Mouse (Mus musculus): ENCODE data around the gene Atp6v0c. TPM values are rescaled to one million over a fixed set of nuclear protein-coding genes. Genes with fewer than 3 reads are reported as not detected.

The Atp6v0c gene
- polyA plus RNA-seq, 1 experiment from 2014 or later = 512 TPM

DNA sequence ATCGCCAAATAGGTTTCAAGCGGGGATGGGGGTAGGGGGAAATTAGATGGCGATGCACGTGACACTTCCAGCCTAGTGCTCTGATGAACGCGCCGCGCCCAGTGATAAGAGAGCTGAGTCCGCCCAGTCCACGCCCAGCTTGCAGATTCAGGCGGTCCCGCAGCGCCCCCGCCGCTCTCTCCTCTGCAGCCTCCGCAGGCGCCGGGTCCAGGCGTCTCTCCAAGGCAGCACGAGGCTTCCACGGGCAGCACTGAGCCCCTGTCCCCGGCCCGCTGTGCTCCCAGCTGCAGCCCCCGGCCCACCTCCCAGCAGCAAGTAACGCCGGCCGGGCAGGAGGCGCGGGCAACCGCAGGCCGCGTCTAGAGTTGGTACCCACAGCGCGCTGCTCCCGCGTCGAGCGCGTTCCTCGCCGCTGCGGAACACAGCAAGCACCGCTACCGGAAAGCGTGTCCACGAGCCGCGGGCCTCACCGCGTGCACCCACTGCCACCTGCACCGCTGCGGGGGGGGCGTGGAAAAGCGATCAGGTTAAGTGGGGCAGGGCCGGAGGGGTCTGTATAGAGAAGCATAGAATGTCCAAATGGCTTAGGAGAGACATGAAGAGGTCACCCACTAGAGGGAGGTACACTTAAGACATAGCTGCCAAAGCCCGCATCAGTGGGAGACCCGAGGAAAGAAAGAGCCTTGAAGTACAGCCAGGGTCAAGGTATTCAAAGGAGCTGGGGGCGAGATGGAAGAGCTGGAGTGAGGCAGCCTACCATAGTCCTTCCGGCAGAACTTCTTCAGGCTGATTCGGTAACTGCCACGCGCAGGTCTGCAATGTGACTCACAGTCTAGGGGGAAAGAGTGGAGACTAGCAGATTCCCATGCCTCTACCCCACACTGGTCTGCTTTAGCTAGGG is 37.2 kb upstream of the Atp6v0c start:
- peak overlapping the region; percentile 49 for H3K27ac ChIP-seq (replicated peaks)
- peak overlapping the region; percentile 71 for H3K4me3 ChIP-seq
- no peaks in the 10 kb centered on the region for H3K9me3 ChIP-seq
- ATAC-seq (ENCODE audit: low FRiP score, low read depth) = peak; percentile 19
- no peaks in the 10 kb centered on the region for H3K36me3 ChIP-seq
- 5% methylated on average over 62 of the region's 62 CpGs for whole genome bisulfite sequencing
- peak overlapping the region; percentile 86 for H3K4me2 ChIP-seq (replicated peaks)
- peaks cover 90% of the 10 kb centered on the region for H3K4me1 ChIP-seq
- H3K9ac ChIP-seq (replicated peaks) = peak overlapping the region; percentile 70
- peaks cover 52% of the 10 kb centered on the region for H3K27me3 ChIP-seq

GRCm38 (mm10) chr17:24205908-24206361 is 36.4 kb upstream of the Atp6v0c start:
- peak overlapping the region; percentile 86 for H3K4me2 ChIP-seq (replicated peaks)
- H3K4me3 ChIP-seq = peak overlapping the region; percentile 71
- H3K27ac ChIP-seq (replicated peaks) = peak overlapping the region; percentile 74
- 8% methylated on average over 15 of the region's 15 CpGs for WGBS
- no peaks in the 10 kb centered on the region for H3K36me3 ChIP-seq
- H3K4me1 ChIP-seq = peaks cover 82% of the 10 kb centered on the region
- H3K27me3 ChIP-seq = peaks cover 47% of the 10 kb centered on the region
- ATAC-seq (ENCODE audit: low FRiP score, low read depth) = peak; percentile 17
- H3K9me3 ChIP-seq = no peaks in the 10 kb centered on the region
- peak overlapping the region; percentile 70 for H3K9ac ChIP-seq (replicated peaks)

- Histone ChIP-seq H3K4me1 (peaks cover 77% of the 10 kb centered on the region), H3K9ac (replicated peaks) (peak within 1 kb of the TSS; percentile 70), H3K36me3 (no peaks in the 10 kb centered on the region), H3K4me3 (peak within 1 kb of the TSS; percentile 71), H3K27me3 (peaks cover 41% of the 10 kb centered on the region), H3K27ac (replicated peaks) (peak within 1 kb of the TSS; percentile 74), H3K9me3 (no peaks in the 10 kb centered on the region), H3K4me2 (replicated peaks) (peak within 1 kb of the TSS; percentile 86)
- under 1% methylated on average over 65 of the region's 65 CpGs for WGBS
- ATAC-seq (ENCODE audit: low FRiP score, low read depth) = peak; percentile 65
Measured at GRCm38 (mm10) chr17:24205284-24205888, 35.9 kb upstream of the Atp6v0c start, which contains the start of gene Tbc1d24. Tbc1d24 (minus strand) TSS chr17:24205562.

GRCm38 (mm10) chr17:24204846-24205245 is 35.3 kb upstream of the Atp6v0c start:
- no peaks in the 10 kb centered on the region for H3K9me3 ChIP-seq
- H3K27me3 ChIP-seq = peaks cover 36% of the 10 kb centered on the region
- peak overlapping the region; percentile 70 for H3K9ac ChIP-seq (replicated peaks)
- 14% methylated on average over 7 of the region's 7 CpGs for WGBS
- peak overlapping the region; percentile 86 for H3K4me2 ChIP-seq (replicated peaks)
- ATAC-seq (ENCODE audit: low FRiP score, low read depth) = no peak
- peaks cover 72% of the 10 kb centered on the region for H3K4me1 ChIP-seq
- H3K36me3 ChIP-seq = no peaks in the 10 kb centered on the region
- H3K27ac ChIP-seq (replicated peaks) = no peak overlapping the region; the same call in 1 of the 2 replicates
- H3K4me3 ChIP-seq = peak overlapping the region; percentile 71

DNA sequence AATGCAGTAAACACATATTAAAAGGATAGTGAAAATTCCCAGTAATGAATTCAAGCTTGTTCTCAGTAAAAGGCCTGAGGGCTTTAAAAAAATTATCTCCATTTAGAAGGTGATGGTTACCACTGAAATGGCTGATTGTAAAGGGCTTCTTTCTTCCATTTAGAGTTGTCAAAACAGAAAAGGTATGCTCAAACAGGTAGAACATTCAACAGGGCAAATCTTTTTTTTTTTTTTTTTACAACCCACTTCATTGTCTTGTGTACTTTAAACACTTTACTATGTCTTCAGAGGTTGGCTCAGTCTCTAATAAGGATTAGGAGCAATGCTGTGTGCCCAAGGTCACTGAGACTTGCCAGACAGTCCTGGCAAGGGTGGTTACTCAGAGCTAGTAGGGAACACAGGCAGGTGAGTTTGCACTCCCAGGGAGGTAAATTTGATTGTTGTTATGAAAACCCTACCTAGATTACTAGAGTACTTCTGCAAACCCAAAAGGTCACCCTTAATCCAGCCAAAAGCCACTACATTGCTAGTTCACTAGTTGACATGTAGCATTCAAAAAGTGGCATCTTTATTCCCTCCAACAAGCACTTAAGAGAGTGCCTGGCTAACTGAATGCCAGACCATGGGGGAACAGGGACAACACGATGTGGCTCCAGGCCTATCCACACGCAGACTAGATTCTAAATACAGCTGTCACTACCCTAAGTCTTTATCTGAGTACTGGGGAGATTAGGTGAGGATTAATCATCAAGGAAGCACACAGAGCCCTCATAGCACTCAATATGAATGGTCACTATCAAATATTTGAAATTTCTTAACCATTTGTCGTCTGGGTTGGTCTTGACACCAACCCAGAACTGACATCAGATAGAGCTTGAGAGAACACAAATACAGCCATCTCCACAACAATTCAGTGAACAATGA is 34.4 kb upstream of the Atp6v0c start:
- ATAC-seq (ENCODE audit: low FRiP score, low read depth) = no peak
- Histone ChIP-seq H3K27ac (replicated peaks) (no peak overlapping the region), H3K4me3 (peak overlapping the region; percentile 71), H3K9ac (replicated peaks) (no peak overlapping the region), H3K4me2 (replicated peaks) (peak overlapping the region; percentile 86), H3K27me3 (peaks cover 32% of the 10 kb centered on the region), H3K4me1 (peaks cover 62% of the 10 kb centered on the region), H3K36me3 (no peaks in the 10 kb centered on the region), H3K9me3 (no peaks in the 10 kb centered on the region)
- WGBS = 69% methylated on average over 3 of the region's 3 CpGs

GRCm38 (mm10) chr17:24203068-24203467 is 33.6 kb upstream of the Atp6v0c start:
- peak overlapping the region; percentile 30 for H3K4me2 ChIP-seq (replicated peaks)
- 0 out of 2 replicates have a peak overlapping the region, but pooled peaks have one; percentile 15 for H3K4me3 ChIP-seq
- no peaks in the 10 kb centered on the region for H3K36me3 ChIP-seq
- ATAC-seq (ENCODE audit: low FRiP score, low read depth) = no peak
- H3K27ac ChIP-seq (replicated peaks) = peak overlapping the region; percentile 52
- H3K4me1 ChIP-seq = peaks cover 54% of the 10 kb centered on the region
- no peaks in the 10 kb centered on the region for H3K9me3 ChIP-seq
- 44% methylated on average over 4 of the region's 4 CpGs for WGBS
- 0 out of 2 replicates have a peak overlapping the region, but pooled peaks have one; percentile 20 for H3K9ac ChIP-seq (replicated peaks)
- H3K27me3 ChIP-seq = peaks cover 23% of the 10 kb centered on the region

DNA sequence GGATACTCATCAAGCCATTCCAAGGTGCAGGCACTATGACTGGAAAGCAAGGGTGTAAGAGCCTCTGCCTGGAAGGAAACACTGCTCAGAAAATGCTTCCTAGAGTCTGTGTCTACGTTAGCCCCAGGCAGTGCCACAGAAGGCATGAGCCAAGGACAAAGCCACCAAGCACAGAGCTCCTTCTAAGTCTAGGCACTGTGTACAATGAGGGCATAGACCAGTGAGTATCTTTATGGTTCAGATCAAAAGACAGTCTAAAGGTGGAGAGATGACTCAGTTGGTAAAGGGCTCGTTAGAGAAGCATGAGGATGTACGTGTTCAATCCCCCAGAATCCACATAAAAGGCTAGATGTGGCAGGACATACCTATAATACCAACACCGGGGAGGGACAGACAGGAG is 31.6 kb upstream of the Atp6v0c start:
- H3K9ac ChIP-seq (replicated peaks) = no peak overlapping the region
- H3K4me1 ChIP-seq = peaks cover 34% of the 10 kb centered on the region
- no peak overlapping the region for H3K4me2 ChIP-seq (replicated peaks)
- 83% methylated on average over 4 of the region's 4 CpGs for WGBS
- H3K36me3 ChIP-seq = no peaks in the 10 kb centered on the region
- no peak for ATAC-seq (ENCODE audit: low FRiP score, low read depth)
- peaks cover 4% of the 10 kb centered on the region for H3K27me3 ChIP-seq
- H3K27ac ChIP-seq (replicated peaks) = no peak overlapping the region
- no peak overlapping the region for H3K4me3 ChIP-seq
- no peaks in the 10 kb centered on the region for H3K9me3 ChIP-seq

DNA sequence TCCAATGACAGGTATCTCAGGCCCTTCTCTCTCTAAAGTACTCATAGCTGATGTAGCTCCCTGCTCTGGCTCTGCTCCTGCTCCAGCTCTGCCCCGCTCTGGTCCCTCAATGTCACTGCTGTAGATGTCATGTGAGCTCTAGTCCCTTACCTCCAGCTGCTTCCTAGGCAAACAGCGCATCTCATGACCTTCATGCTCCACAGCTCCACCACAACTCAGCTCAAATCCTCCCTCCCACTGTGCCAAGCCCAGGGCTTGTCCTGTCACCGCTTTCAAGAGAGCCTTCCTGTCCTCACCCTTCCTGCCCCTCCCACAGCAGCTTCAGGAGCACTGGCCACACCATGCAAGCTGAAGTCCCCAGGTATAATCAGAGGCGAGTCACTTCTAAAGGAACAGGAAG is 30.2 kb upstream of the Atp6v0c start:
- no peak overlapping the region for H3K4me3 ChIP-seq
- H3K9ac ChIP-seq (replicated peaks) = no peak overlapping the region
- no peaks in the 10 kb centered on the region for H3K36me3 ChIP-seq
- no peaks in the 10 kb centered on the region for H3K9me3 ChIP-seq
- ATAC-seq (ENCODE audit: low FRiP score, low read depth) = no peak
- no peaks in the 10 kb centered on the region for H3K27me3 ChIP-seq
- no peak overlapping the region for H3K4me2 ChIP-seq (replicated peaks)
- peaks cover 23% of the 10 kb centered on the region for H3K4me1 ChIP-seq
- H3K27ac ChIP-seq (replicated peaks) = no peak overlapping the region
- 66% methylated on average over 4 of the region's 4 CpGs for WGBS

DNA sequence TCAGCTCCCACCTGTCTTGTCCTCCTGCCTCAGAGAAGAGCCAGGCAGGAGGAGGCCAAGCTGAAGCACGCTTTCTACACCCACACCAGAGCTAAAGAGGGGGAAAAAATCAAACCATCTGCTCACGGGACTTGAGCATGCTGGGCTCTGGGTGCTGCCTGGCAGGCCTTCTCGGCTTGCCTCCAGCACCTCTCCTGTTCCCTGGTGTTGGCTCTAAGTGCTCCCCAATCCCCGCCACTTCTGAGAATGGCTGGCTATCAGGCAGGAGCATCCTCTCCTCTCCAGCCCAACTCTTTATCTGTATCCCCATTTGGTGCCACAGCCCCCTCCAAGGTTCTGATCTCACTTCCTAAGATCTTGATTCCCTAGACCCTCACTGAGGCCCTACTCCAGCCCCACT is 29.8 kb upstream of the Atp6v0c start:
- no peaks in the 10 kb centered on the region for H3K9me3 ChIP-seq
- H3K27ac ChIP-seq (replicated peaks) = no peak overlapping the region
- H3K4me1 ChIP-seq = peaks cover 18% of the 10 kb centered on the region
- ATAC-seq (ENCODE audit: low FRiP score, low read depth) = no peak
- H3K4me2 ChIP-seq (replicated peaks) = no peak overlapping the region
- no peak overlapping the region; the same call in 1 of the 2 replicates for H3K9ac ChIP-seq (replicated peaks)
- WGBS = 76% methylated on average over 4 of the region's 4 CpGs
- H3K36me3 ChIP-seq = no peaks in the 10 kb centered on the region
- no peak overlapping the region for H3K4me3 ChIP-seq
- H3K27me3 ChIP-seq = no peaks in the 10 kb centered on the region

DNA sequence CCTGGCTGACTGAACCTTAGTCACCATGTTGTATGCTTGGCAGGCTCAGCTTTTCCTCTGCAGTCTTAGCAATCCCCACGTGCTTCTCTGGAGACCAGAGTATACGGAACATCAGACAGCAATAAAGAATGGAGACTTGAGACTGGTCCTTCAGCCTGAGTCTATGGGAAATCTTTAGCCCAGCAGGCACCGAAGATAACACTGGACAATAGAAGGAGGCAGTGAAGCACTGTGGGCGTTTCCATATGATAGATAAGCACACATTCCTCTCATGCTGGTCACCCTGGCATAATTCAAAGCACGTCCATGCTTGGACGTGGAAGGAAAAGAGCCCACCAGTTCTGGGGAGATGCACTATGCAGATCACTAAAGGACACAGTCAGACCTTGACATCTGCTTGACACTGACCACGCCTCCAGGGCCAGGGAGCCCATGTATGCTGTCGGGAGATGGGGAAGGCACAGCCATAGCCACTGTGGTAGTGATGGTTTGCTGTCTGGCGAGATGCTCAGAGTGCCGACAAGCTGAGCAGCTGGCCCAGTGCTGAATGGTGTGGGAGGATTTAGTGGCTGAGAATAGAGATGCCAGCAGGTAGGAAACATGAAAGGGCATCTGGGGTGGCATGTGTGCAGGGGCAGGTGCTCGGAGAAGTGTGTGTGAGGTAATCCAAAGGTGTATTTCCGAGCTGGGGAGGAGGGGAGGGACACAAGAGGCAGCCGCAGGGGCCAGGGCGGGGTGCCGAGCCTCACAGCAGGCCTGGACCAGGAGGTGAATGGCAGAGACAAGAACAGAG is 27.7 kb upstream of the Atp6v0c start:
- no peak overlapping the region for H3K27ac ChIP-seq (replicated peaks)

GRCm38 (mm10) chr17:24195349-24195748 is 25.8 kb upstream of the Atp6v0c start:
- Histone ChIP-seq H3K36me3 (no peaks in the 10 kb centered on the region), H3K27ac (replicated peaks) (no peak overlapping the region), H3K4me2 (replicated peaks) (no peak overlapping the region), H3K27me3 (no peaks in the 10 kb centered on the region), H3K4me1 (peaks cover 5% of the 10 kb centered on the region; the same call in 1 of the 2 replicates), H3K9ac (replicated peaks) (no peak overlapping the region), H3K9me3 (no peaks in the 10 kb centered on the region), H3K4me3 (no peak overlapping the region)
- WGBS = 66% methylated on average over 2 of the region's 2 CpGs
- no peak for ATAC-seq (ENCODE audit: low FRiP score, low read depth)

More for the DNA sequence above, 27.7 kb upstream of the Atp6v0c start:
- no peak overlapping the region for H3K4me2 ChIP-seq (replicated peaks)
- H3K36me3 ChIP-seq = no peaks in the 10 kb centered on the region
- no peak for ATAC-seq (ENCODE audit: low FRiP score, low read depth)
- H3K9me3 ChIP-seq = no peaks in the 10 kb centered on the region
- no peak overlapping the region; the same call in 1 of the 2 replicates for H3K9ac ChIP-seq (replicated peaks)
- H3K27me3 ChIP-seq = no peaks in the 10 kb centered on the region
- 0 out of 2 replicates have a peak, but pooled peaks cover 4% of the 10 kb centered on the region for H3K4me1 ChIP-seq
- no peak overlapping the region for H3K4me3 ChIP-seq
- WGBS = 69% methylated on average over 15 of the region's 15 CpGs

All from midbrain, embryonic 12.5 days (tissue).